Mouse (Mus musculus) heart, adult 9 months (tissue): ENCODE measurements at regions not wholly inside any gene's neighbourhood (a gene's known extent, or its start where the extent isn't known, plus 50 kb on each side); places are given as distances from the start of the nearest gene placed in this dataset.
"Not testable (repeated sequence)": the region's sequence is repeated elsewhere in the genome, so short reads cannot be mapped to it uniquely, and the experiment has no call there.

Experiments used
- DNase-seq, 2 experiments: peaks; one replicate each; pipeline ENCODE4 v3.0.0; 2022; ENCODE audit warnings: low spot score in 2 of 2

DNA sequence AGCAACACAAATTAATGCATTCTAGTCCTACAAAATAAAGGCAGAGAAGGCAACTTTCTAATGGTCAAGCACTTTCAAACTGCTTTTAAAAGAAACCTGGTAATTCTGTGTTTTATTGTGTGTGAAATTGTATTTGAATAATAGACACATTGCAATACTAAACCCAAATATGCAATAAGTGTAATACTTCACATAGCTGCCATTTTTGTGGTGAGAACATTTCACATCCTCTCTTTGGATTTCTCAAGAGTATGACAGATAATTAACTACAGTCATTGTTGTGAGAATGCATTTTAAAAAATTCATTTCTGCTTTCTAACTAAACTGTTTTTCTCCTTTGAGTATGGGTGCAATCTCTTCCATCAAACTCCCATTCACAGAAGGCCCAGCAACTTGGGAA, 256.4 kb downstream of the Sema3d start:
- DNase-seq: no peak

GRCm38 (mm10) chr5:12646269-12646668, 263.1 kb downstream of the Sema3d start:
- no peak for DNase-seq

DNA sequence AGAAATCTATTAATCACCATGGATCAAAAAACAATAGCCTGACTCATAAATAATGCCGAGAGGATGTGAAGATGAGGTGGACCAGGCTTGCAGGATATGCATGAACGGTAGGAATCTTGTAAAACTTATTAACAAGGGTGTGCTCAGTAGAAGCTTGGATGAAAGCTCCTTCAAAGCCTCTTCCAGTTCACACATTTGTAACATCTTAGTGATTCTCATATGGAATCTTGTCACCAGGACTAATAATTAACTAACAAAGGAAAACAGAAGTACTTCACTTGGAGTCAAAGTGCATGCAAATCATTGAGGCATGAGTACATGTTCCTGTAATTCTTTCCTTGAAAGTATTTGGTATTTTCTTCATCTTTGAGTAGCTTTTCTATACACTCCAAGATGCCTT, 290.5 kb downstream of the Sema3d start:
- DNase-seq: no peak

DNA sequence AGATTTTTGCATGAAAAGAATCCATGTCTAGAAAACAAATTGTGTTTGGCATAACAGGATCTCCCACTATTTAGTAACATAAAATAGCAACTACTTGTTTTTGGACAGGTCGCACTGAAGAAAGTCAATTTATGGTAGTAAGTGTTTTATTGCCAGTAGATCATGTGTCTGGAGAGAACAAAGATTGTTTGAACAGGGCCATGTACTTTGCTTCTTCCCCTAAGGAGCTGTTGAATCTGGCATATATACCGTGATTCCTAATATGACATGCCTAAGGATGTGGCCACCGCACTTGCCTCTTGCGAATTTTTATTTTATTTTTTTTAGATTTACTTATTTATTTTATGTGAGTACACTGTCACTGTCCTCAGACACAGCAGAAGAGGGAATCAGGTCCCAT, 290.9 kb downstream of the Sema3d start:
- DNase-seq: no peak

- DNase-seq: no peak
Observed at GRCm38 (mm10) chr5:12676712-12677111, 293.5 kb downstream of the Sema3d start.

DNA sequence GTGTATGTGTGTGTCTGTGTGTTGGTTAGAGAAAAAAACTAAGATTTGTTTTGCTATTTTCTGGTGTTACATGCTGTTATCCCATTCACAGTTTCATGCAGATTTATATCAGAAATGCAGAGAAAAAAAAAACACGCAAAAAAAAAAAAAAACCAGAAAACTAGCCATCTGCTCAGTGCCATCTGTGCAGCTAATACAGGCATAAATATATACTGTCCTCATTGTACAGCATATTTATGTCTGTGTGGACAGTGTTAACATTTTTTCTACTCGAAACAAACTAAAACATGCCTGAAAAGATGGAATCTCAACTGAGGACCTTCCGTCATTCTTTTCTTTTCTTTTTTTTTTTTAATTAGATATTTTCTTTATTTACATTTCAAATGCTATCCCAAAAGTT, 331.7 kb downstream of the Sema3d start:
- no peak for DNase-seq

DNA sequence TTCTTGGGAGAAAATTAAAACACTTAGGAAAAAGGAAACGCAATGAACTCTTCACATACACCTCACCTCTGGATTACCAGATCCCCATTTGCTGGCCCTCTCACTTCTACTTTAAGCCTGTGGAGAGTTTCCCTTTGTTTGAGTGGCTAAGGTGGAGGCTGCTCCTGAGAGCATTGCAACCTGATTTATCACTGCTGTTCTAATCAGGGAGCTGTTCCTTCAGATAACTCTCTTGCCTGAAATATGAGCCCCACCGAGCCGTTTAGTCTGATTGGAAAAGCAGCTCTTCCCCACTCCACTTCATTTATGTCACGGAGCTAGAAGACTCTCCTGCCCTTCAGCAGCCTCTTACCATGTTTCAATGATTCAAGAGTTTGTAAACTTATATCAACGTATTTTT, 368.3 kb downstream of the Sema3d start:
- no peak for DNase-seq

DNA sequence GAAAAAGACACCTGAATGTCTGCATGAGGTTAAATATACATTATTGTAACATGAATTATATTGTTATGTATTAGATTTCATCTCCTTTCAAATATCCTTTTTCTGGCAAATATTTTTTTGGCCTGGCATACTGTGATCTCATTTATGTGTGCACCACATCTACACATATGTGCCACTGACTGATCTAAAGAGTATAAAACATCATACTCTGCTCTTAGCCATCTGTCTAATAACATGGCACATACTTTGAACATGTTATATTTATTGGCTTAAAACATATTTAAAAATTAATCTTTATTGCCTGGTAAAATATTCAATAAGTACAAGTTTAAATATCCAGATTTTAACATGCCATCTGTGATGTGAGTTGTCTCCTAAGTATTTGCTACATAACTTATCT, 365.6 kb upstream of the Sema3a start:
- DNase-seq: no peak

- DNase-seq: no peak
Observed at GRCm38 (mm10) chr5:12767383-12767782, 357.8 kb upstream of the Sema3a start.

- DNase-seq: no peak
Observed at GRCm38 (mm10) chr5:12782681-12783080, 342.5 kb upstream of the Sema3a start.

GRCm38 (mm10) chr5:12808729-12809128, 316.5 kb upstream of the Sema3a start:
- DNase-seq: no peak

GRCm38 (mm10) chr5:12809884-12810283, 315.3 kb upstream of the Sema3a start:
- DNase-seq: no peak

DNA sequence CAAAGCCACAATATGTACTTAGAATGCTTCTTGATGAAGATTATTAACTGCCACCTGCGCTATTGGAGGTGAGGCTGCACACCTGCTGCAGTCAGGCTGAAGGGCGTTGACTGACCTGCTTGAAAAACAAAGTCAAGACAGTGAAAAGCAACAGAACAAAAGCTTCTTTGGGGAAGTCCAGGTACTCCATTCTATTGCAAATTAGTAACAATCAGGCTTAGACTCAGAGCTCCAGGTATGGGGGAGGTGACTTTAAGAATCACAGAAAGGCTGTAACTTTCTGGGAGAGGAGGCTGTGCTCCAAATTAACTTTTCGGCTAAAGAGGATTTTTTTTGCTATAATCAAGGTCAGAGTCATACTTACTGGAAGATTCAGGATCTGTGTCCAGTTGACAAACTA, 278.0 kb upstream of the Sema3a start:
- not testable (repeated sequence) for DNase-seq

GRCm38 (mm10) chr5:12856869-12857268, 268.3 kb upstream of the Sema3a start:
- no peak for DNase-seq

DNA sequence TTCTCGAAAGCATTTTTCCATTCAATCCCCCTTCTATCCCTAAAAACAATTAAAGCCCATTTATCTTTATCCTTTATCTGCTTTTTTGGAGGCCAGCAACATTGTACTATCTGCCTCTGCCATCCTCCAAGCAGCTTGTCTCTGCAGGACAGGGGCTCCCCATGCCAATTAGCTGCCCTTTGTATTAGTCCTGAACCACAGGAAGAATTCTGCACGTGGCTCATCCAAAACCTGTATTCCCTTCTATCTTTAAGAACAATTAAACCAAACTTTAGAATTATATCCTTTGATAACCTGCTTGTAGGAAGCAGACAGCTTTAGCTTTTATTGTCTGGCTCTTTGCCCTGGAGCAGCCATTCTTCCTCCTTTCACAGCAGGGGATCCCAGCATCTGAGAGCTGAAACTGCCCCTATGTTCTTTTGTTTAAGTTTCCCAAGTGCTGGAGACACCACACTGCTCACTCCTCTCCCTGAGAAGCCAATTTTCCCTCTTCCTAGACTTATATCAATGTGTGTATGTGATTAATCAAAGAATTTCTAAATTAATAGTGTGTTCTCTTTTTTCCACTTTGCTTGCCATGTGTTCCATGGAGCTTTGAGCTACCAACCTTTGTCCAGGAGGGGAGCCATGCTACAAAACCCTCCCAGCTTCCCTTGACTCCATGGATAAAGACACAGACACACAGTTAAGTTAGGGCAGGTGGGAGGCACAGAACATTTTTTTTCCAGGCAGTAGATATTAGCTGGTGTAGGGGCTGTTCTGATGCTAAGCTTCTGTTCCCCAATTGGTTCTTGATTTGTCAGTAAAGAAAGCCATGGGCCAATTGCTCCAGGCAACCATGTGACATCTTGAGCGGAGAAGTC, 256.6 kb upstream of the Sema3a start:
- no peak for DNase-seq

DNA sequence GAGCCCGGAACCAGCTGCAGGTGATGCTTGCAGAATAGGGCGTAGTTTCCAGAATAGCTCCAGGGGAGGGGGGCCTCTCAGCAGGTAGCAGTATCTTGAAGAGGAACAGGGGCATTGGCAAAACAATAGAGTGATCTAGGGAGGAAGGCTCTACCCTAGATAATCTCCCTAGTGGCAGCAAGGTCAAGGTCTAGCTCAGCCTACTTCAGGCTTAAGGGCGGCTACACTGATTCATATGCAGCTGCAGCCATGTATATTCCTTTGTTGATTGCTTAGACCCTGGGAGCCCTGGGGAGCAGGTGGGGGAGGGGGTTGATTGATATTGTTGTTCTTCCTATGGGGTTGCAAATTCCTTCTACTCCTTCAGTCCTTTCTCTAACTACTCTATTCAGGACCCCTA, 252.3 kb upstream of the Sema3a start:
- no peak for DNase-seq

- DNase-seq: no peak
Observed at GRCm38 (mm10) chr5:12877595-12878296, 247.5 kb upstream of the Sema3a start.

DNA sequence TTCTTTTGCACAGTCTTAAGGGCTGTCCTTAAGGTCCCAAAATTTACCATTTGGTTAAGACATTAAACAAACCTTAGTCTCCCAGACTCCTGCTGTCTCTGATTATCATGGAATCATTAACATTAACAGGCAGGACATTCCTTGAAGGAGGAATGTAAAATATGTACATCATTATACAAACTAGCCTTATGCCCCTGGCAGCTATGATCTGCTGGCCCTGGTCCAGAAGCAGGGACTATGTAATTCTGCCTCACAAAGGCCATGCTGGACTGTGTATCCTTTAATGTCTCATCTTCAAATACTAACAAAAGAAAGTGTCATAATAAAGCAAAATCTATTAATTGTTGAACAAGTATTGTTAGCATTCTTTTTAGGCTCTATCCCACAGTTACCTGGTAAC, 232.9 kb upstream of the Sema3a start:
- no peak for DNase-seq

DNA sequence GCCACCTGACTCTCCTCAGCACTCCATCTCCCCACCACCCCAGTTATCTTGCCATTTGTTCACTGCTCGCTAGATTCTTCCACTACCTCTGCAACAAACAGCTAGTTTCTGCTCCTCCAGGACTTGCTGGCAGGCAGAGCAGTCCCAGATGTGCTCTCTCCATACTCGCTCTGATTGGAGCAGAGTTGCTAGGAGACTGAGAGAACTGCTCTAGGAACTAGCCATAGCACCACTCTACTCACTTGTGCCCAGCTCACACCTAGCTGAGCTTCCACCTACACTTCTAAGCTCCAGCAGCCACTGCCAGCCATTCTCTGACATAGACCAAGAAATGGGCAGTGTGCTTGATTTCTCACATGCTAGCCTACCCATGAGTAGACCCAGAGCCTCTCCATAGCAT, 230.6 kb upstream of the Sema3a start:
- no peak for DNase-seq

GRCm38 (mm10) chr5:12910741-12911140, 214.5 kb upstream of the Sema3a start:
- no peak for DNase-seq

DNA sequence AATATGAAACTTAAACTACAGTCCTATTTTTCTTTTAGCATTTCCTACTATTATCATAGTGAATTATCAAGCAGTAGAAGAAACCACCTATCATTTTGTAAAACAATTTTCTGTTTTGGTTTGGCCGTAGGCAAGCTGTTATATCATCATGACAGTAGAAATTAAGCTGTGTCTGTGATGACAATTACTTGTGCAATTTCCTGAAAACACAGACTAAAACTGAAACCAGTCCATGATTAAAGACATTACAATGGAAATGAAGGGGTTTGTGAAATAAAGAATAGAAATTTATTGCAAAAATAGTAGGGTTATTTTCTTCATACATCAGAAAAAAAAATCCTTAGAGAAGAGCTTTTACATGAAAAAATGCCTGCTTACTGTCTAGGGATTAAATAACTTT, 210.8 kb upstream of the Sema3a start:
- no peak for DNase-seq

GRCm38 (mm10) chr5:12919335-12919734, 205.9 kb upstream of the Sema3a start:
- DNase-seq: no peak

DNA sequence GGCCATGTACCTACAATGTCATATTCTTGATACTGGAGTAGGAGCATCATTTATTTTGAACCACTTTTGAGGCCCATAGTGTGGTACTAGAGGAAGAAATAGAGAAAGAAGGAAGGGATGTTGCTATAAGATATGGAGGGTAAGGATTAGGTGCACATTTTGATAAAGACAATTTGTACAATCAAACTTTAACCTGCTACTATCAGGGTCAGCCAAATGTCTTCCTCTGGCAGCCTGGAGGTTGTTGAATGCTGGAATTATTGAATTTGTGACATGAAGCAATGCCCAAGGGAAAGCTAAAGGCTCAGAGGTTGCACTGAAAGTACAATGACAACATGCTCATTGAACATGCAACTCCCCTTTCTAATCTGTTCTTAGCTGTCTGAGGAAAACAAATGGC, 202.3 kb upstream of the Sema3a start:
- DNase-seq: no peak
